Mouse (Mus musculus) layer of hippocampus, adult 18-20 months (tissue): ENCODE results near the gene Hdac10. TPM values are rescaled to one million over a fixed set of nuclear protein-coding genes. Genes with fewer than 3 reads are reported as not detected.
A peak's percentile ranks its signal among the peaks of the same experiment; 100 is the strongest.

ENCODE experiments used
- DNase-seq, 2 experiments: peaks; one replicate each; pipeline ENCODE4 v3.0.0; 2022; ENCODE audit warnings: low spot score in 2 of 2
- total RNA-seq, 2 experiments: library from RNA; stranded (reverse); gene quantifications; 2 replicates each; pipeline ENCODE4 v1.2.3; 2021

The Hdac10 gene
- total RNA-seq, 2 experiments from 2014 or later: 12.4 to 12.5 TPM

DNA sequence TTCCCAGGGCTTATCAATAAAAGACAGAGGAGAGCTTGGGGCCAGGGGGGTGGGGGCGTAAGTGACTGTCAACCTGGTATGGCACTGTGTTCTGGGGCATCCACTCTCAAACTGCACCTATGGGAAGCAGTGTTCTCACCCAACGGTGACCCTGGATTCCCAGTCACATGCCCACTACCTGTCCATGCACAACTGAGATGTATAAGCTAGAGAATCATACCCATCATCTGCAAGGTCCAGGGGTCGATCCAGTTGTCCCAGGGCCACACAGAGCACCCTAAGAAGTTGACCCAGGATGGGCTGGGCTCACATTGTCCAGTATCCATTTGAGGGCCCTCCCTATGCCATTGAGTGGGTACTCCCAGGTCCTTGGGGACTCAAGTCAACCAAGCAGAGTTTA, 4.2 kb downstream of the Hdac10 start:
- no peak for DNase-seq

DNA sequence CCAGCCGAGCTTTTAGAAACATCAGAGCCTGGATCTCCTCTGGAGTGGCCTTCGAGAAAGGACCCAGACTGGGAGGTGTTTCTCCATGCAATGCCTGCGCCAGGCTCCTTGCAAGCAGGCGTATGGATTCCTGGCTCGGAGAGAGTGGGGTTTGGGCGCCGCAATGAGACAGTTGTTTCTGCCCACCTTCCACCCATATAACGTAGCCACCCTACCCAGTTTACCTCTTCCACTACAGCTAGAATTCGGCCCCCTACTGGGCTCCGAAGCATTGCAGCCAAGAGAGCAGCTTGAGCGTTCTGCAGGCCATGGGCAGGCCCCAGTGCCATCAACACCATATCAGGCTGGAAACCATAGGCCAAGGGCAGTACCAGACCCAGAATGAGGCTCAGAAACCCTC, 4.9 kb downstream of the Hdac10 start:
- peak; percentile 51 to 64 for DNase-seq

DNA sequence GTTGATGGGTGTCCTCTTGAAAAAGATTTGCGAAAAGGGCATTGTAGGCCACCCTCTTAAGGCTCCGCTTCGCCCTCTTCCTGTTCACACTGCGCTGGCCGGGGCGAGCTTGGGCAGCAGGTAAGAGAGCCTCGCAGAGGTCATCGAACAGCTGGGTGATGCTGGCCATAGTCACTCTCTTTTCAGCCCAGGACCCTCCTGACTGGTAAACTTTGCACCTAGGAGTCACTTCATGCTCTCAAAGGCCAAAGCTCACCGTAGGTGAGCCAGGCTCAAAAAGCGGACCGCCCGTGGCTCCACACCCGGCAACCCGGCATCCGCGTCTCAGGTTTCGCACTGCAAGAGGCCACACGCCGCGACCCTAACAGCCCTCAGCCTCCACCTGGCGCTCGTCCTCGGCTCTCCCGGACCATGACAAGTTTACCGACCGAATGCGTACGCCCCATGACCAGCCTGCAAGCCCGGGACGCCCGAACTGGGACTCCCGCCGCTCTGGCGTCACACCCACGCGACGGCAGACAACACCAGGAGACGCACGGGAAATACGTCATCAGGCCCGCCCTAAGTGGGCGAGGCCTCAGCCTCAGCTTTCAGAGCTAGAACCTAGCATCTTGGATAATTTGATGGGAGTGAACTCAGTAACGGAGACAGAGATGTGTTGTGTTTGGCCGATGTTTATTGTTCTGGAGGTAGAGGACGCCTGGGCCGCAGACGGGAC, 5.7 kb downstream of the Hdac10 start, which contains the start of gene Tubgcp6:
Tubgcp6 (minus strand) TSS at position 464 of the 718 bp plus-strand sequence.
- peak; percentile 93 to 98 for DNase-seq

DNA sequence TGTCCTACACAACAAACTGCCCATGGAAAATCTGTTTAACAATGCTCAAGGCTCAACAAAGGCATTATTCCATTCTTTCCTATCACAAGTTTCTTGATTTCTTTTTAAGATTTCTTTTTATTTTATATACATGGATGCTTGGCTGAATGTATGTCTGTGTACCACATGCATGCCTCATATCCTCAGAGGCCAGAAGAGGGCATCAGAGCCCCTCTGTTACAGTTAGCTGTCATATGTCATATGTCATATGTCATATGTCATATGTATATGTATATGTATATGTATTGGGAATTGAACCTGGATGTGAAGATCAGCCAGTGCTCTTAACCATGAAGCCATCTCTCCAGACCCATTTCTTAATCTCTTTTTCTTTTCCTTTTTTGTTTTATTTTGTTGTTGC, 10.5 kb downstream of the Hdac10 start:
- no peak for DNase-seq

DNA sequence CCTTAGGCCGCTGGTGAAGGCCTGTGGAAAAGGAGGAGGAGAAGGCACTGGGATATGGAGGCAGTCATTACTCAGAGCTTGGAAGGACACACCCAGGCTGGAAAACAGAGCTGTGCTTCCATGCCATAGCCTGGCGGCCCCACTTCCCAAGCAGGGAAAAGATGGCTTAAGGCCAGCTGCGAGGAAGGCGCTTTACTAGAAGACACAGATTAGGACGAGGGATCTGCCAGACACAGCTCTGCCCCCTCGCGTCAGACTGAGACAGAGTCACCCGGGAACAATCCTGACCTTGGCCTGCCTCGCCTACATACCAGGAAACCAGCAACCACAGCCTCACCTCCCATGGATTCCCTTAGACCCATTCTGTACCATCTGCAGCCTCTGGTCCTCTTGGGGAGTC, 18.4 kb downstream of the Hdac10 start:
- DNase-seq: no peak

DNA sequence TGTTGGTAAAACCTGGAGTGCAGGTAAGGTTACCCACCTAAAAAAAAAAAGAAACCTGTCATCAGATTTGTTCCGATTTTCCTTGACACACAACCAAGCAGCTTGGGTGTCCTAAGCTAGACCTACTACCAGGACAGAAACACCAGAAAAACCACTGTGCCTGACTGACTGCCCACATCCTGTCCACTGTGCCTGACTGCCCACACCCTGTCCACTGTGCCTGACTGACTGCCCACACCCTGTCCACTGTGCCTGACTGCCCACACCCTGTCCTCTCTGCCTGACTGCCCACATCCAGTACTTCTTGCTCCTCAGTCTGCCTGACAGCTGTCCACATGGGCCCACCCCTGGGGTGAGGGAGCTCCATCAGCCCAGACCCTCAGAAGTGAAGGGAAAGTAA, 21.5 kb downstream of the Hdac10 start:
- DNase-seq: no peak

DNA sequence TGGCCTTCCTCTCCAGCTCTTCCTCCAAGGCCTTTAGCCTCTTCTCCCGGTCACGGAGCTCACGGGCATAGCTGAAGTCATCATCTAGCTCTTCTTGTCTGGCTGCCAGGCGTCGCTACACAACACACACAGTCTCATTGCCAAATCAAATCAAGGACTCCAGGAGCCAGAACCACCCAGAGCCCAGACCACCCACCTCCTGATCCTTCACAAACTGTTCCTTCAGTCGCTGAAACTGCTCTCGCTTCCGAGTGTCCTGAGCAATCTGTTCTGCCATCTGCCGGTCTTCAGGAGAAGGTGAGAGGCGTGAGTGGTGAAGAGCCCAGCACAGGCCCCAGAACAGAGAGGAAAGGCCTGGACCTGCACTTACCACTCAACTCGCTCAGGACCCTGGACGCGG, 22.4 kb downstream of the Hdac10 start:
- peak in 1 of 2 experiments; percentile 54 for DNase-seq

DNA sequence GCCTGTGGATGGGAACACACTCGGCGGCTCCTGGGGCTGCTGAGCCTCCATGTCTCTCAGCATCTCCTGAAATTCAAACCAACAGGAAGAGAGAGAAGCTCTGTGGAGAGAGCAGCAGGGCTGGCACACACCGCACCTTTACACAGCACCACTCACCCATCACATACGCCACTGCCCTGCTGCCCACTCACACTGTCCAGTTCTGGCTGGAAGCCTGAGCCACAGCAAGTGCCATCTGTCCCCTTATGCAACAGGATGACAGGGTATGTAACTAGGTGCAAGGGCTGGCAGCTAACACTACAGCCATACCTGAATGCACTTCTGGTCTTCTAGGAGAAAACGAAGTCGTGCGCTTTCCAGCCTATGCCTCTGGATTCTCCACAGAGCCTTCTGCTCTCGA, 24.1 kb downstream of the Hdac10 start:
- no peak for DNase-seq

DNA sequence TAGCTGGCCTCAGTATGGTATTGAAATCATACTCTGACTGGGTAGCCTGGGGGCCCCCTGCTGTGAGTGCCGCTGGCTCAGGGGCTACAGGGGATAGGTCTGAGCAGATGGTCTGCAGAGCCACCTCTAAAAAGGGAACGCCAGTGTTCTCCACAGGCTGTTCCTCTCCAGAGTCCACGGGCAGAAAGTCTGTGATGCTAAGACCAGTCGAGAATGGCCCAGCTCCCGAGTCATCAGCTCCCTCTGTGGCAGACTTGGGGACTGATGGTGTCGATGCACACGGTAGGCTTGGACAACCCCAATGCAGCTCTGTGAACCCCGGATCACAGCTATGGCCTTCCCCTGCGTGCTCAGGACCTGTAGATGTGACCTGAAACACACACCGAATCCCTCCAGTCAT, 24.6 kb downstream of the Hdac10 start:
- DNase-seq: no peak

DNA sequence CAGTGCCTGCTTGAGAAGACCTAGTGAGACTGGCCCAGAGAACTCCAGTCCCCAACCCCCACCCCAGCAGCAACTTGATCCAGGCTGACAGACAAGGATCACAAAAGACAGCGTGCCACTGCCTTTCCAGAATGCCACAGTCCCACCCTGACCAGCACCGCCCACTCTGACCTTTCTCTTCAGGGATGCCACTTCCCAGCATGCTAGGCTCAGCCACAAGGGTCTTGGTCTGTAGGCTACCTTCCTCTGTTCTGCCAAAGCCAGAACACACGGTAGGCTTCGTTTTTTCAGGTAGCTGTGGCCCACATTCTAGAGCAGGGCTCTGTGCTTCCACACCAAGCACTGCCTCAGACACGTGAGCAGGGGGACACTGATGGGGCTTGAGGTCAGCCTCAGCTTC, 25.9 kb downstream of the Hdac10 start:
- DNase-seq: no peak

DNA sequence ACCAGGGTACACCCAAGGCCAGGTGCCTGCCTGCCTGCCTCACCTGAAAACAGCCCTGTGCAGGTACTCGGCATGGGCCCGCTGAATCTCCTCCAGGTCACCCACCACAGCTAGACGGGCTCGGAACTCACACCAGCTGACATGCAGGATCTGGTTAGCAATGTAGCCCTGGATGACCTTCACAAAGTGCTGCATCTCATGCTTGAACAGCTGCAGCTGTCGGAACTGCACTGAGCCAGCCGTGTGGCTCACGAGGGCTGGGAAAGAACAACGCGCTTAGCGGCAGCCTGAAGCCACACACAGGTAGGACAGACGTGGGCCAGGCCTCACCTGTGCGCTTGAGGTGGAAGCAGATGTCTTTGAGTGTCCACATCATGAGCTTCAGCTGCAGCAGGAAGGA, 27.7 kb downstream of the Hdac10 start:
- DNase-seq: no peak

DNA sequence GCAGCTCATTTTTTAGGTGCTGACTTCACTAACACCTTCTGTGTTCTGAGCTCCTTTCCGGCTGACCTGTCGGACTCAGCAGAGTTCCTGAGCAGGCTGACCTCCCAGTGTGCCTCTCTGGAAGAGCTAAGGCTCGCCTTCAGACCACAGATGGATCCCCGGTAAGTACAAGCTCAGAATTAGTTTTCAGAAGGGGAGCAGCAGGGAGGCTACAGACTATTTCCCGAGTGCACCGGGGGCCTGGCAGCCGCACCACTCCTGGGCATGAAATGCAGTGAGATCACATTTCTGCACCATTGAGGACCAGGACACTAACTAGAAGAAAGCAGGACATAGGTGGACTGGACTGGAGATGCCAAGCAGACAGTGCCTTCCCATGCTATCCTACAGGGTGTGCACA, 29.9 kb downstream of the Hdac10 start:
- no peak for DNase-seq

DNA sequence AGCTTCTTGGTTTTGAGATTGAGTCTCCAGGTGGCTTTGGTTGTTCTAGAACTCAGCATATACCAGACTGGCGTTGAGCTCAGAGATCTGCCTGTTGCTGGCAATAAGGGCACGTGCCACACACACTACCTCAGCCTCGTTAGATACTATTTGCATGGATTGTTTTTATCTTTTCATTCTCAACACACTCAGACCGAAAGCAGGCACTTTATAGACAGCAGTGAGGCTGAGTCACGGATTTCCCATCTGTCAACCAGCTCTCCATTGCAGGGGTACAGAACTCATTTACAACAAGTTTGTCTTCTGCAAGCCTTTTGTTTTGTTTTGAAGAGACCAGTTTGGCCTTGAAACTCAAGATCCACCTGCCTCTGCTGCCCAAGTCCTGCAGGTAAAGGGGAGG, 31.1 kb downstream of the Hdac10 start:
- peak in 1 of 2 experiments; percentile 80 for DNase-seq

DNA sequence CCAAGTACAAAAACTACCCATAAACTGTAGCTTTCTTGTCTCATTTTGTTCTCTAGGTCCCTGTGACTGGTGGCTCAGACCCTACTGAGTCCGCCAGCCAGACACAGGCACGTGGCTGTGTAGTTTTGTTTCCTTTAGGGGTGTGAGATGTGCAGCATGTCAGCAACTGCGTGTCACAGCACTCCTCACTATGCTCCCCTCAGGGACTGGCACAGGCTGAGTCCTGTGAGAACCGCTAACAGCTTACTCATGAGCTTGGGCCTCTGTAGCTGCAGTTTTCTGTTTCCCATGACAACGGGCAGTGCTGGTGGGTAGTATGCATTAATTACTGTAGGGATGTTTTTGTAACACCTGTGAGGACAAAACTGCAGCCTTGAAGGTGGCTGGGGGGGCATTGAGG, 36.3 kb downstream of the Hdac10 start:
- no peak for DNase-seq

DNA sequence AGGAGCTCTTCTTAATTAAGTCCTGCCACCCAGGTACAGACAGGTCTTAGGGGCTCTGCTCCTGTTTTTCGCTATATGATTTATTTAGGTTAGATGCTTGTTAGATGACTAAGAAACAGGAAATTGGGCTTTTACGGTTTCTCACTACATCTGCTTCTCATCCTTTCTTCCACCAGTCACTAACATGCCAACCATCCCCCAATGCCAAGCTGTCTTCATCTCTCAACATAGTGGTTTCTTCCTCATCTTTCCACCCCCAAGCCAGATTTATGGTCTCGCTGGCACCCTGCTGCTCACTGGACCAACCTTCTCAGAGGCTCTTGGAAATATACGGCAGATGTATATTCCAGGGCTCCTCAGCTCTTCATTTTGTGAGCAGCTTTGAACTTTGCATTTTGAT, 37.8 kb downstream of the Hdac10 start:
- DNase-seq: no peak

DNA sequence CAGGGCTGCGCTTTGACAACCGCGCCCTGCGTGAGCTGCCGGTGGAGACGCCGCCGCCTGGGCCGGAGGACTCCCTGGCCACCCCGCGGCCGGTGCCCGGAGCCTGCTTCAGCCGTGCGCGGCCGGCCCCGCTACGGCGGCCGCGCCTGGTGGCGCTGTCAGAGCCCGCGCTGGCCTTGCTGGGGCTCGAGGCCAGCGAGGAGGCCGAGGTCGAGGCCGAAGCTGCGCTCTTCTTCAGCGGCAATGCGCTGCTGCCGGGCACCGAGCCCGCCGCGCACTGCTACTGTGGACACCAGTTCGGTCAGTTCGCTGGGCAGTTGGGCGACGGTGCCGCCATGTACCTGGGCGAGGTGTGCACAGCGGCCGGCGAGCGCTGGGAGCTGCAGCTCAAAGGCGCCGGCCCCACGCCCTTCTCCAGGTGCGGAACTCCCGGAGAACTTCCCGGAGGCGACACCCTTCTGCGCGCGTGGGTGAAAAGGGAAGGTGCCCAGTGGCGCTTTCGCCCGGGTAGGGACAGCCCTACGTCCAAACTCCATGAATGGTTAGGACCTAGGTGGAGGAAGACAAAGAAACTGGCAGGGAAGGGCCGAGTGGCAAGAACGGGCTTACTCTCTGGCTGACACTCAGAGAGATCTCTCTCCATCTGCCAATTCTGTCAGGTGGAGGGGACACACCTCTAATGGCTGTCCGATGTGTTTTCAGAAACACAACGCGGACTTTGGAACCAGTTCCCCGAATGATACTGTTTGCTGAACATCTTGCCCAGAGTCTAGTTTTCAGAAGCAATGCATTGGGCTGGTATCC, 39.0 kb downstream of the Hdac10 start:
- no peak for DNase-seq

DNA sequence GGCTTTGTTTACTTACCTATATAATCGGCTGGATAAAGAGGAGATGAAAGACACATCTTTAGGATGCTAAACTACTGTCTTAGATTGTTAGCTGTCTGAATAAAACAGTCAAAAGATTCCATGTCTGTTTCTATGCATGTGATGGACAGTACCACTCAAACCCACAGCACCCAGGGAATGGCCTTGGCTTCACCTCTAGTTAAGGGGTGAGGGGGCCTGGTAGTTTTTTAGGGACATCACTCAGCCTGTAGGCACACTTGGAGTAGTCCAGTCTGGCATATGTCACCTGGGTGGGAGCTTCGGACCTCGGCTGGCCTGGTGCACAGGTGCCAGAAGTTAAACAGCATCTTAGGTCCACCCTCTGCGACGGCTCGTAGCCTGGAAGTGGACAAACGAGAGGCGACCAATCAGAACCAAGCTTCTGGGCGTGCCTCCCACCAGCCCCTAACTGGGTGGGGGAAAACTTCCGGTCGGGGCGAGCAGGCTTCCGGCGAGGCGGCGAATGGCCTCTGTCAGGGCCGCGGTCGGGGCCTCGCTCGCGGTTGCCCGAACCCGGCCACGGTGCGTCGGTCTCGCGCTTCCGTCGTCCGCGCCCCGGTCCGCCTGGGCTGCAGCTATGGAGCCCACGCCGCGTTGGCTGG, 39.8 kb downstream of the Hdac10 start, which contains the start of gene Selenoo:
Selenoo (plus strand) TSS at position 478 of the 641 bp plus-strand sequence.
- DNase-seq: peak; percentile 86 to 93

DNA sequence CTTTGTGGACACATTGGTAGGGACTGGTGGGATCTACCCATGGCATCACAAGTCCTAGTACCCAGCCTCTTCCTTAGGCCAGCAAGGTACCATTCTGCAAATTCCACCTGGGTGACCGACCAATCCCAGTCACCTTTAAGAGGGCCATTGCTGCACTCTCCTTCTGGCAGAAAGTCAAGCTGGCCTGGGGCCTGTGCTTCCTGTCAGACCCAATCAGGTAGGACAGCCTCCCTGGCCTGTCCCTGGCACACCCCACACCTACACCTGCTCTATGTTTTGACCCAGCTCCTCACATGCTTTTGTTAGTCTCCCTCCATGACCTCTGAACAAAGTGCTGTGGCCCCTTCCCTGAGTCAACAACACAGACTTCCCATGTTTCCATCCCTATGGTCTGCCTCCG, 43.7 kb downstream of the Hdac10 start:
- DNase-seq: no peak

DNA sequence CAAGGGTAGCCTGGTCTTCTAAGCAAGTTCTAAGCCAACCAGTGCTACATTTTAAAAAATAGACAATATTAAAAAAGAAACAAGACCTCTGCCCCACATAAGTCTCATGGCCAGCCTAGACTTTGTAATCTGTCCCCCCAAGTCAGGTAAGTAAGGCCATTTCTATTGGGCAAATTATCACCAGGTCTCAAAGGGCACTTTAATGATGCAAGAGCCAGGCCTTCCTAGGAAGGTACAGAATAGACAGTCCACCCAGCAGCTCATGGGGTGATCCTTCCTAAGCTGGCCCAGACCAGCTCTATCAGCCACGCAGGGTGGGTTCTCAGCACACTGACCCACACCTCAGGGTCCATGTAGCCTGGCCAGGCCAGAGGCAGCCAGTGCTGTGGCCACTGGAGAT, 44.6 kb downstream of the Hdac10 start:
- DNase-seq: no peak

DNA sequence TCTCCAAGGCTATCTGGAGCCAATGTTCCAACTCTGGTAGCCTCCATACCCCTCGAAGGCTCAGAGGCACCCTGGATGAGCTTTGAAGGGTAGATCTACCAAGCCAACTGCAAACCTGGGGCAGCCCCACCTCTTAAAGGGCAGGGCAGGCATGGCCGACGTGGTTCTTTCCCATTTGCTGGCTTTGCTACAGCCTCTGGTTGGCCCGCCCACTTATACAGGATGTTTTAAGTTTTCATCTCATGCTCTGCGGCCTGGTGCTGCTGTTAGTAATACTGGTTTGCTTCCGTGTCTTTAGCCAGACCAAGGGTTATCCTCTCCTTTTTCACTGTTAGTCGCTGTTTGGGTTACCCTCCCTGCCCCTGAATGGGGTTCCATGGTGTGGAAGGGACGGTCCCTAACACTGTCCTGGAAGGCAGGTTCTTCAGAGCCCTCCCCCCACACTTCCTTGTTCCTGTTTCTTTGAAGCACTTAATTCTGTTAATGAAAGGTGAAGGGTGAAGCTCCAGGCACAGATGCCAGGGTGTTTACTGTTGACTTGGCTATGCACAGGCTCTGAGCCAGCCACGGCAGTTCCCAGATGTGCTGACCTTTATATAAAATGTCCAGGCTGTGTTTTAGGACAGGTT, 50.2 kb downstream of the Hdac10 start:
- DNase-seq: no peak

DNA sequence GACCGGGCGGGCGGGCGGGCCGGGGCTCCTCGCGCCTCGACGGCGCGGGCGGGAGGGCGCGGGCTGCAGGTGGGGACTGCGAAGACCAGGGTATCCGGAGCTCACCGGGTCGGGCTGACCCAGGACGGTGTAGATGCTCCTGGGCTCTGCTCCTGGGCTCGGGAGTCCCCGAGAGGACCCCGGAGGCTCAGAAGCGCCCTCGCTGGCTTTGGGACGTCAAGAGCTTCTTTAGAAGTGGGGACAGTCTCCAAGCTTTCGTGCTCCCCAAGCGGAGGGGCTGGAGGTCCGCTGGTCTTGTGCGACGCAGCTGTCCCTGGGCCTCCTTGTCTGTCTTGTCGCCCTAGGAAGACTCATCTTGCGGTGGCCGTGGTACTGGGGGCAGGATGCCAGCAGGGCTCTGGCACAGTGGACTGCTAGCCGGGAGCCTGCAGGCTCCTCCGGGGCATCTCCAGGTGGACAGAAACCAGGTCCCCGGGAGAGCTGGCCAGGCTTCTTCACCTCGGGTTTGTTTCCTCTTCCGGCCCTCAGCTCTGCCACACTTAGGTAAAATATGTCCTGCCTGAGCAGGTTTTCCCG, 52.3 kb downstream of the Hdac10 start:
- DNase-seq: no peak
